Mouse (Mus musculus) spleen, postnatal 4 days (tissue): ENCODE measurements around the gene Car9.
A peak's percentile ranks its signal among the peaks of the same experiment; 100 is the strongest.

Source experiments
- DNase-seq, 2 experiments: peaks; one replicate each; pipeline ENCODE4 v3.0.0; 2022; ENCODE audit warnings: low spot score in 2 of 2

Gene Car9

DNA sequence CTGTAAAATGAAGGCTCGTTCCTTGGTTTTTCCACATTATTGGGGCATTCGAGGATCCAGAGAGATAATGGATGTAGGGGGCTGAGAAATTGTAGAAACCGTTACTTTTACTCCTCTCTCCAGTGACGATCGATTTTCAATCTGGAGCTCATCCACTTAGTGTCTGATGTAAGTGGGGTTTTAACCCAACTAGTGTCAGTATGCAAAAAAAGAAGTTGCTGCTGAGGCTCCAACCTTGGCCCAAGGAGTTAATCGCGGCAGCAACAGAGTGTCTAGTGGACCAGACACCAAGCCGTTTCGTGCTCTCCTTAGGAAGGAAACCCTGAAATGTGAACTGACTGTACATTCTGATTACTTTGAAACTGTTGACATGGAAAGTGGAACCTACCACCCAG lies 12.9 kb upstream of the Car9 start:
- DNase-seq = no peak

DNA sequence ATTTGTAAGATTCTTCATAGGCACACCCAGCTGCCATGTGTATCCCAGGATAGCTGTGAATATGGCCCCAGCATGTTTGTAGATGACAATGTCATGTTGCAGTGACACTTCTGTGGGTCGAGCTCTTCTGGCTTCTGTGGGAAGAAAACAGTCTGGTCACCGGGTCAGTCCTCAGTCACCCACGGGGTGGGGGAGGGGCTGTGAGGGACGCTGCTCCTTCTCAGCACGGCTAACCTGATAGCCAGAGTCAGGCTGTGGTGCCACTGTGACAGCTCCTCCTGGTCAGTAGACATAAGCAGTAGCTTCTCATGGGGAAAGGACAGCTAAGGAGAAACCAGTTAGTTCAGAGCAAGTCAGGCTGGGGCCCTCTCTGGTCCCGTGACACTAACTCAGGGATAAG lies 10.2 kb upstream of the Car9 start:
- DNase-seq = peak in 1 of 2 experiments; percentile 59

DNA sequence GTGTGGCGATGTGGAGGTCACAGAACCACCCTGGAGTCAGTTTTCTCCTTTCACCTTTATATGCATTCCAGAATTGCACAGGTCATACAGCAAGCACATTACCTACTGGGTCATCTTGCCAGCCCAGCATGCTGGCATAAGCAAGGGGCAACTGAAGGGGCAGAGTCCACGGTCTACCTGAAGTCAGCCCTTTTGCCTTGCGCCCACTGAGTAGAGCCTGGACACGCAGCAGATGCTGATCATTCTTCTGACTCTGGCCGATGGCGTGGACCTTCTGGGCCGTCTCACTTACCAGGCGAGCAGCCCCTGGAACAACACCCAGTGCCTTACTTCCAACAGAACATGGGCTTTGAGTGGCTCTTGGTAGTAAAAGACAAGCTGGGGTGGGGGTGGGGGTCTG lies 9.4 kb upstream of the Car9 start:
- peak in 1 of 2 experiments; percentile 55 for DNase-seq

DNA sequence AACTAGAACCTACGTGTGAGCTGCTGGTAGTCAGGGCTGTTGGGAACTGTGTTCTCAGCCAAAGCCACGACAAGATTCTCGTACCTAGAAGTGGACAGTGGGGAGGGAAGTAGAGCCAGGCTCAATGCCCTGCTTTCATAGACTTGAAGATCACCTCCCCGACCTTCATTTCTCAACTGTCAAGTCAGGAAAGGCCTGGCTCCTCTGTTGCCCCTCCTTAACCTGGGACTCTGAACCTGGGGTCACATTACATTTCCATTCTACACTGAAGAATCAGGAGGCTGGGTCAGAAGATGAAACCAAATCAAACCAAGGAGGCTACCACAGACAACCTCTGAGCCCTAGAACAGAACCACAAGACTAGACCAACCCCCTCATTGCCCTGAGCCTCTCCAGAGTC lies 8.8 kb upstream of the Car9 start:
- DNase-seq = peak in 1 of 2 experiments; percentile 59

DNA sequence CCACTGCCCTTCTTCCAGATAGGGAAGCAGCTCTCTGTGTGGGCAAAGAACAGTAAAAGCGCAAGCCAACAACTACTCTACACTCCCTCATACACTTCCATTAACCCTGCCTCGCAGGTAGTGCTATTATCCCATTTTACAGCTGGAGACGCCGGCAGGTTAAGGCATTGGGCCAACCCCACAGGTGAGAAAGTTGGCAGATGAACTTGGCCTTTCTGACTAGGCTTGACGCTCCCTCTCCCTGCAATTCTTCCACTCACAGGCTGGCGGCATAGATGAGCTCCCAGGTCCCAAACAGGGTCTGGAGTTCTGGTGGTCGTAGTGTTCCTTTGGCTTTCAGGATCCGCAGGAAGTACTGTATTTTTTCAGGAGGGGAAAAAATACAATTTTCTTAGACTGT lies 7.8 kb upstream of the Car9 start:
- DNase-seq = peak; percentile 58 to 75

DNA sequence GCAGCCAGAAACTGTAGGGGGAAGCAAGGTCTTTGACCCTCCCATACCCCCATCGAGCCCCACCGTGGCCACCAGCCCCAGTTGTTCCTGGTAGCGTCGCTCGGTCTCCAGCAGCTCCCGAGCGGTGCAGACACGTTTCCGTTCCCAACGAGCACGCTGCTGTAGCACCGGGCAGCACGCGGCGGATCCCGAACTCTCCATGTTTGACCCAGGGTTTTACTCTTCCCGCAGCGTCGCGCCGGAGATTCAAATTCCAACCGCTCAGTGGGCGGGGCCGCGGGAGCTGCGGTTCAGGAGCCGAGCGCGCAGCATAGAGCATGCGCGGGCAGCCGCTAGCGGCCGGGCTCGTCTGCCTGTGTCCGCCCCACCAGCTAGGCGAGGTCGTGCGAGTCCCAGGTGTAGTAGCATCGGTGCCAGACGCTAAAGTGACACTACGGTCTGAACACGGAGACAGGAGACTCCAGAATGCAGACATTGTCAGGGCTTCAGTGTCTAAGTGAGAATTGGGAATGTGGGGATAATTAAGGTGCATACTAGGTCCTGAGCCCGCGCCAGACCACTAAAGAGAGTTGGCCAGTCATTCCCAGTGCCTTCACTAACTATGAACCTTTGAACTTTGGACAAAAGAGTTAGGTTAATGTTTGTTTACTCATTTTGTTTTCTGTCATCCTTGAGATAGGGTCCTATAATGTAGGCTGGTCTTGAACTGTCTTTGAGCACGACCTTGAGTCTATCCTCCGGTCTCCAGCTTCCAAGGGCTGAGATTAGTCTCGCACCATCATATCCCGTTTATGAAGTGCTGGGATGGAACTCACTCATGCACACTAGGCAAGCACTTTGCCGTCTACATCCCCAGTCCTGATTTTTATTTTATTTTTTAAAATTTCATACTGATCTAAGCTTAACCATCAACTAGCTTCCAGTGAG lies 7.1 kb upstream of the Car9 start, which contains the start of gene Arhgef39:
TSS of gene Arhgef39 (minus strand) at position 289 of the 927 bp plus-strand sequence.
- peak; percentile 90 to 94 for DNase-seq

DNA sequence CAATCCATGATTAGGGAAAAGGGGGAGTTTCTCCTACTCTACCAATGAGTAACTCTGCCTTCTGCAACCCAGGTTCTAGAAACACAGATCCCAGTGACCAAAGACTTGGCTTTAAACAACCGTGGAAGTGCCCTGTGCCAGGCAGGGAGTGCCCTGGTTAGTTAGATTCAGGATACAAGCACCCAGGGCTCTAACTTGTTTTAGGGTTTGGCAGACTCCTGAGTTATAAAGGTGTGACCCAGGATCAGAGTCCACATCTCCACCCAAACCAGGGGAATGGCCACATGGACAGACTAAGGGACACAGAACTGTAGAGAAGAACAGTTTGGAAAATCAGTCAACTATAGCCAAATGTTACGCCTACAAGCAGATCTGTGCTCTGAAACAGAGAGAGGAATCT lies 3.7 kb upstream of the Car9 start:
- DNase-seq = no peak

DNA sequence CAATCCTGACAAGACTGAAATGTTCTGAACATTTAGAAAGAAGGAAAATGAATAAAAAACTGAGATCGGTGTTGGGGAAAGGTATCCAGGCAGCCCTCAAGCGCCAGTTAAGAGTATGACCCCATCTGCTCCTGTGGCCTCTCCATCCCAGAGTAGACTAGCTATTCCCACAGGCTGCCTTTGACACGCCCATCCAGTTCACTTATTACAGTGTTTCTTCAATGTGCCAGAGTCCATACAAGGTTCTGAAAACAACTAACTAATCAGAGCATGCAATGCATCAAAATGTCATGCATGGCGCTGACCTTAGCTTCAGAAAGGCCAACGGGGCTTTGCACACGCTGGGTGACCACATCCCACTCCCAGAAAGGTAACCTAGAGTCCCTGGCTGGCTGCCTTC lies 3.3 kb upstream of the Car9 start:
- DNase-seq = no peak

DNA sequence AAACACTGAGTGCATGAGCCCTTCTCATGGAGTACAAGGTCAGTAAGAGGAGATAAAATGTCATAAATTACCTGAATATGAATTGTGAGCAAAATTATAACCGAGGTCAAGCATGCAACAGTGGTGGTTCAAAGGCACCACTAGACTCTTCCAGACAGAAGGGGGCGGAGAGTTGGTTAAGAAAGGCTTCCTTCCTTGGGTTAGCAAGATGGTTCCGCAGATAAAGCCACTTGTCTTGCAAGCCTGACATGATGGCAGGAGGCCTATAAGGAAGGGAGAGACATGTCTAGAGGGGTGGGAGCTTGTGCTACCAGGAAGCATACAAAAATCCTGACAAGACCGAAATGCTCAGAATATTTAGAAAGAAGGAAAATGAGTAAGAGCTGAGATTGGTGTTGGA lies 2.5 kb upstream of the Car9 start:
- DNase-seq = no peak

DNA sequence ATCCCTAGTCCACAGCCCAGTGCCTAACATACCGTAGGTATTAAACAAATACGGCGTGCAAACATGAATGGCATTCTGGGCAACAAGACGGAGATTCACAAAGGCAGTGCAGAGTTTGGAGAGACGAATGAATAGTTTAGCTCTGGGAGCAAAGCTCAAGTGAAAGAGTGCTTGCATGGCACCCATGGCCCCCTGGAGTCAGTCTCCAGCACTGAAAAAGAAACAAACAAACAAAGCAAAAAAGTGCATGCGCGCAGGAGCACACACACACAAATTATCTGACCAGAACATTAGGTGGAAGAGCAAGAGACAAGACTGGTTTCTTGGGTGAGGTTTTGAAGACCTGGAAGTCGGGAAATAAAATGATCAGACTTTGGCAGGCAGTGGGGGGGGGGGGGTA lies 692 bp upstream of the Car9 start:
- DNase-seq = no peak

DNA sequence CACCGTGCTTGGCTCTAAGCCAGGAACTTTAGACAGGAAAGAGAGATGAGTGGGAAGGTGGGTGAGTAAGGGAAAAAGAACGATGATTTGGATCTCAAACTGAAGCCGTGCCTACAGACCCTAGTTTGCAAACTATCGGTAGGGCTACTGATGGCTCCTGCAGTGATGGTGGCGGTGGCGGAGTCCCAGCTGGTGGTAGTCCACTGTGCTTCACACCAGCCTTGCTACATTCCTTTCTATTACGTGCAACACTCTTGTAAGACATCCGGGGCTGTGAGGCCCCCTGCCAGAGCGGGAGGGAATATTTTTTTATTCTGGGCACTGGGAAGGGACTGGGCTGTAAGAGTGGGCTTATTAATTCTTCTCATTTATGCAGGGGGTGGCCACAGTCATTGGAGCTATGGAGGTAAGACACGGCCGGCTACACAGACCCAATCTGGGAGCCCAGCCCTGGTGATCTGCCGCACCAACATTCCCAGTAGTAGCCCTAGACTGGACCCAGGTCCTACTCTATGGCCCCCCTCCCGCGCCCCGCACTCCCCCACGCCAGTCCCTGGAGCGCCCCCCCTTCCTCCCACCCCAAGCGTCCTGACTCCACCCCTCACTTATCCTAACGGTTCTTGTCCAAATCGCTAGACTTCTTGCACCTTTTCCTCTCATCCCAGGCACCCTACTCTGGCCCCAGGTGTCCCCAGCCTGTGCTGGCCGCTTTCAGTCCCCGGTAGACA lies 1.3 kb downstream of the Car9 start:
- DNase-seq = peak in 1 of 2 experiments; percentile 61

DNA sequence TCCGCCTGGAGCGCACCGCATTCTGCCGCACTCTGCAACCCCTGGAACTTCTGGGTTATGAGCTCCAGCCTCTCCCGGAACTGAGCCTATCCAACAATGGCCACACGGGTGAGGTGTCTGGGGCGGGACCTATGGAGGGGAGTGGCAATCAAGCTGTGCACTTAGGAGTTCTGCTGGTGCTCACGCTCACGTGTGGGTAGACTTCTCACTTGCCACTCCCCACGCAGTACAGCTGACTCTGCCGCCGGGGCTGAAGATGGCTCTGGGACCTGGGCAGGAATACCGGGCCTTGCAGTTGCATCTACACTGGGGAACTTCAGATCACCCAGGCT lies 1.9 kb downstream of the Car9 start:
- DNase-seq = peak; percentile 58 to 75

DNA sequence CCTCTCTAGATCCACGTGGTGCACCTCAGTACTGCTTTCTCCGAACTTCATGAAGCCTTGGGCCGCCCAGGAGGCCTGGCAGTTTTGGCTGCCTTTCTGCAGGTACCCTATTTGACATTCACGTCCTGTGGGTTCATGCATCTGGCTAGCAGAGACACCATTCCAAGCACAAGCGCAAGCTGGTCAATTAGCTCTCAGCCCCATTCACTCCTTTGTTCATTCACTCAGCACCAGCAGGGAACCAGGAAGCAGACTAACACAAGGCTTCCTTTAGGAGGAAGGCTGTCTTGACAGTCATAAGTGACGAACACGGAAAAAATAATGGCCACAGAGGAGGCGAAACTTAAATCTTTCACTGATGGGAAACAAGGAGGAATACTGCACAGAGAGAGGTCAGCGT lies 2.3 kb downstream of the Car9 start:
- DNase-seq = peak in 1 of 2 experiments; percentile 63

DNA sequence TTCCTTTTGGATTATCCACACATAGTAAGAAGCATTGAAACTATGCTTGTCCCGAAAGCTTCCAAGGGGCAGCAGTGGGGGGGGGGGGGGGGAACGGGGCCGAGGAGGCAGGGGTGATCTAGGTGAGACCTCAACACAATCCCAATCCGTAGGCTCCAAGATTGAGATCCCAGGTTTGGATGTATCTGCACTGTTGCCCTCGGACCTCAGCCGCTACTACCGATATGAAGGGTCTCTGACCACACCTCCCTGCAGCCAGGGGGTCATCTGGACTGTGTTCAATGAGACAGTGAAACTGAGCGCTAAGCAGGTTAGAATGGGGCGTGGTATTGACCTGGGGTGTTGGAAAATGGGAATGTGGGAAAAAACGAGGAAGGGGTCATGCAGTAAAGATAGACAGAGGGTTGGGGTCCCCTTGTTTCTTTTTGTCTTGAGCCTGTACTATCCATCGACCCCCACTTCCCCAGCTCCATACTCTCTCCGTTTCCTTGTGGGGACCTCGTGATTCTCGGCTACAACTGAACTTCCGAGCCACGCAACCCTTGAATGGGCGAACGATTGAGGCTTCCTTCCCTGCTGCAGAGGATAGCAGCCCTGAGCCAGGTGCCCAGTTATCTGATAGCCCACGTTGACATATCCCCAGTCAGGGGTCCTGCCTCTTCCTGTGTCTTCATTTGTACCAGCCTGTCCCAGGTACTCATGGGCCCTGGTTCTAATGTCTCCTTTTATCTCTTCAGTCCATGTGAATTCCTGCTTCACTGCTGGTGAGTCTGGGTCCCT lies 5.1 kb downstream of the Car9 start:
- no peak for DNase-seq

DNA sequence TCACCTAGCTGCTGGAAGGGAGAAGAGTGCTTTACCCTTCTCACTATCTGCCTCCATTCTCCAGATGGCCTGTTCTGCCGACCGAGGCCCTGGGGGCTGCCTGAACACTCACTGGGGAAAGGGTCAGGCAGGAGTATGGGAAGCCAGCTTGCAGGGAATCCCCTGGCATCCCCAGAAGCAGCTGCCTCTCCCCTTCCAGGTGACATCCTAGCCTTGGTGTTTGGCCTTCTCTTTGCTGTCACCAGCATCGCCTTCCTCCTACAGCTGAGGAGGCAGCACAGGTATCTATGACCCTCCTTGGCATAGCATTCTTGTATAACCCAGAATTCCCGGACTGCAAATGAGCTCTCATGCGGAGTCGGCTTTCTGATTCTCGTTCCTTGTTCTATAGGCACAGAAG lies 5.9 kb downstream of the Car9 start:
- no peak for DNase-seq

DNA sequence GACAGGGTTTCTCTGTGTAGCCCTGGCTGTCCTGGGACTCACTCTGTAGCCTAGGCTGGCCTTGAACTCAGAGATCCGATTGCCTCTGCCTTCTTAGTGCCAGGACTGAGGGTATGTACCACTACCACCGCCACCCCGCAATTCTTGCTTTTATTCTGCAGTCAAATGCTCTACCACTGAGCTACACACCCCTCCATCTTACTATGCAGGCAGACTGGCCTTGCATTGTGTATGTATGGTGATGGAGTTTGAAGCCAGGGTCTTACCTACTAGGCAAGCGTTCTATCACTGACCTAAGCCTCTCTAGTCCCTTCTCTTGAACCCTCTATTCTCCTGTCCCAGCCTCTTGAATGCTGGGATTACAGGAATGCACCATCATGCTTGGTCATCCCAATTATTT lies 6.5 kb downstream of the Car9 start:
- no peak for DNase-seq

DNA sequence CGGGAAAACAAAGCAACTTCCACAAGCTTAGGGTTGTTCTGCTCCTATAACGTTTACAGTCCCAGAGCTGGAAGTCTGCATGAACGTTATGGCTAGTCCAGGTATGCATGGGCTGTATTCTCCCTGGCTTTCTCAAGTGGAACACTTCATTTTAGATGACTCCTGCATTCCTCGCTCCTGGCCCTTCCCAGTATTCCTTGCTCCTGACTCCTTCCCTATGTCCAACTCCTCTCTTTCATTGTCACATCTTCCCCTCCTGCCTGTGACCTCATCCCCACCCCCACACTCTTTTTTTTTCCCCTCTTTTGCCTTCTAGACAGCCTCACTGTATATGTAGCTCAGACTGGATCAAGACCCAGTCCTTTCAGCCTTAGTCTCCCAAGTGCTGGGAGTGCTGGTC lies 7.0 kb downstream of the Car9 start:
- DNase-seq = no peak

DNA sequence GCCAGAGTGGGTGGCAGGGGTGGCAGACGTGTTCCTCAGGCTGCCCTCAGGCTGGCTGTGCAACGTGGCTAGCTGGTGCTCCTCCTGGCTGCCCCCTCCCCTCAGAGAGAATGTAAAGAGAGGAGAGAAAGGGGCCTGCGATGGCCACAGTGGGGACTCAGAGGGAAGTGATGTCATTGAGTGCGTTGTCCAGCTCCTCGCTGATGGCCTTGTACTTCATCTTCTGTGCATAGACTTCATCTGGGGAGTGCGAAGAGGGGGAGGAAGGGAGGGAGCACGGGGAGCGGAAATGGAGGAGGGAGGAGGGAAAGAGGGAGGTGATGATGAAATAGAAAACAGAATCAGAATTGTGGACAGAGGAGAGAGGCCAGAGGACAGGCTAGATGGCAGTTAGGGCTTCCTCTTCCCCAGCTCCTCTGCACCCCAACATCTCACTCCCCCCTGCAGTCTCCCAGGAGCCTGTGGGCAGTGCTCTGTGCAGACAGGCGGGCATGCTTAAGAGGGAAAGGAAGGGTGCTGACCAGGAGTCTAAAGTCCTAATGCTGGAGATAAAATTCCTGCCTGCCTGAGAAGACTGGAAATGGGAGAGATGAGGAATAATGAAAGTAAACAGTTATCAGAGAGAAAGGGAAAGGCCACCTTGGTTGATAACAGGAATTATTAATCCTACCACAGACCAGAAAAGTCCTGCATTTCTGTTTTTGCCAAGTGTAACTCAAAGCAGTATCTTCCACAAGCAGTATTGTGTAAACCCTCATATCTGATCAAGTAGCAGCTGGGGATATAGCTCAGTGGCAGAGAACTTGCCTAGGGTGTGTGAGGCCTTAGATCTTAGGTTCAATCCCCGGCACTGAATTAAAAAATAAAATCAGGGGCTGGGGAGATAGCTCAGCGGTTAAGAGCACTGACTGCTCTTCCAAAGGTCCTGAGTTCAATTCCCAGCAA lies 9.3 kb downstream of the Car9 start:
- no peak for DNase-seq

DNA sequence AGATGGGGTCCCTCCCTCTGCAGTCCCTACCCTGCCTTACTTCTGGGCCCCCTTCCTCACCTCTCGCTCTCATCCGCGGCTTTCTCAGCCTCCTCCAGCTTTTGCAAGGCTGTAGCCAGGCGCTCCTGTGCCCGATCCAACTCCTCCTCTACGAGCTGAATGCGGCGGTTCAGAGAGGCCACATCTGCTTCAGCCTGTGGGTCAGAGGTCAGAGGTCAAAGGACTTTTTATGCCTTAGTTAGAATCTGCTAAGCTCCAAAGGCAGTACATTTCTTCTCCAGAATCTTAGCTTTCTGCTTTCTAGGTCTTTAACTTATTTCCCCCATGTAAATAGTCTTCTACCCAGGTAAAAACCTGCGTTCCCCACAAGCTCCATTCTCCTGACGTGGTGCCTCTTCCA lies 12.8 kb downstream of the Car9 start:
- DNase-seq = no peak

DNA sequence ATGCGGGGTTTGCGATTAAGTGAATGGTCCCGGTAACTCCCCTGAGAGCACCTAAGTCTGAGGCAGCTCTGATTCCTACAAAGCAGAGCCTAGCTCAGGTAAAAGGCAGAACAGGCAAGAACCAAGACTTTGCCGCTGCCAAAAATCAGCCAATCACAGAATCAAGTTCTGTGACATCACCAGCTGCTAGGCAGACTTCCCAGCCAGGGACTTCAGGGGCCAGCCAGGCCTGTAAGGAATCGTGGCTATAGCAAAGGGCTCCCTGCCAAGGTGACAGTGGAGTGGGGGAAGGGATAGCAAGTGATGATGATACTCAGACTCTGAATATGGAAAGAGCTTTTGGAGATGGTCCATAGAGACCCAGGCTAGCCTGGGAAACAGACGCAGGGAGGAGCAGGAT lies 13.2 kb downstream of the Car9 start:
- peak; percentile 82 to 94 for DNase-seq

DNA sequence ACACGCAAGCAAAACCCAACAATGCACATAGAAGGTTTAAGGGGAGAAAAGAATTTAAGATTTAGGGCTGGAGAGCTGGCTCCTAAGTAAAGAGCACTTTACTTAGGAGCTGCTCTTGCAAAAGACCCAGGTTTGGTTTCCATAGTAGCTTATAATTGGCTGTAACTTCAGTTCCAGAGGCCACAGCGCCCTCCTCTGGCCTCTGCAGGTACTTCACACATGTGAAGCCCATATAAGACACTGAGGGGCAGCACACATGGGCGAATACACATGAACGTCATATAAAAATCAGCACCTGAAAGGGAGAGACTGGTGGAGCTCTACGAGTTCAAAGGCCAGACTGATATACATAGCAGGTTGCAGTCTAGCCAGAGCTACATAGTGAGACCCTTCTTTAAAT lies 21.1 kb downstream of the Car9 start:
- no peak for DNase-seq
